Mouse (Mus musculus): ENCODE measurements at regions not wholly inside any gene's neighbourhood (a gene's known extent, or its start where the extent isn't known, plus 50 kb on each side); places are given as distances from the start of the nearest gene placed in this dataset.

DNA sequence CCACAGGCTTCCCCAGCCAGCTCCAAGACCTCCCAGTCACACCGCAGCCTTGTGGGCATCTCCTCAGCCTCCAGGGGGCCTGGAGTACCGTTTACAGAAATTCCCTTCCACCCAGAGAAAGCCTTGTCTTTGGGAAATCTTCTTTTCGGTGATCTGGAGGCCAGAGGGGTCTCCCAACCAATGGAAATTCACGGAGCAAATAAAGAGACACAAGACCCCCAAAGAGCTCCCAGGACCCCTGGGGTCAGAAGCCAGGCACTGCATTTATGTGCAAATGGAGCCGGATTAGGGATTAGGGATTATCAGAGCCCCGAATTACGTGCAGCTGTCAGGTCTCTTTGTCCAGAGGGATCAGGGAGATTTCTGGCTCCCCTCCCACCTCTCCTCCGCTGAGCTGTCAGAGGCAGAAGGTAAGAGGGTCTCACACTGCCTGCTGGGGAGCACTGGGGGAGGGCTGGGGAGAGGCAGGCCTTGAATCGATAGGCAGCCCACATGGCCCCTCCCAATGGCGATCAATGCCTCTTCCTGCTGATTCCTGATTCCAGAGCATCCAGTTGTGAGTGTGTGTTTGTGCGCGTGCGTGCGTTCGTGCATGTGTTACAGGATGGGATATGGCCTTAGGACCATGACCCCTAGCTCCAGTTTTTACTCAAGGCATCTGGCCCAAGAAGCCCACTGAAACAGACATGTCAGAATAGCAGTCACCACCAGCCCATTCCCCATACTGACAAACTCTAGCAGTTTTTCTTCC lies 168.7 kb downstream of the 3100002H09Rik start:
- H3K9ac ChIP-seq (ENCODE audit: low read length), result no peak overlapping the region
- WGBS, result 14% methylated on average over 15 of the region's 15 CpGs

DNA sequence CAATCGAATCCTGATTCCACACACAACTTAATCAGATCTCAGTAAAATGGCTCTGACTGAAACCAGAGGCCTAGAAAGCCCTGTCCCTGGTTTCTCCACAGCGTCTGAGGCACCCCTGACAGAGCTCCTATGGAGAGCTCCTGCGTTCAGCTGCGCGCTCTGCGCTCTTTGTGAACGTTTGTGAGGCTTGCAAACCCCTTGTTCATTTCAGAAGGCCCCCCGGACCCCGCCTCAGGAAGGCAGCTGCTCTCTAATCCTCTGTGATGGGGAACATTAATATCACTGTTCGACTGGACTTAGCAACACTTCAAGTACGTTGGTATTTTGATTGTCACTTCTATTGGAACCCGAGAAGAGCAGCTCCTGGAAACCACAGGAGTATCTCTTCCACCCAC lies 175.6 kb downstream of the 3100002H09Rik start:
- DNase-seq (ENCODE audit: low spot score), result no peak
- no peaks in the 10 kb centered on the region for H3K4me1 ChIP-seq (ENCODE audit: control insufficient read depth, insufficient read depth, low read length)
- no peak overlapping the region for H3K9ac ChIP-seq (ENCODE audit: low read length)
- ATAC-seq (ENCODE audit: insufficient number of reproducible peaks, low FRiP score, low TSS enrichment, low read depth), result no peak
- peaks cover 7% of the 10 kb centered on the region; the same call in 1 of the 2 replicates for H3K27me3 ChIP-seq (ENCODE audit: control insufficient read depth, insufficient read depth, low read length)
- H3K9me3 ChIP-seq (ENCODE audit: control insufficient read depth, low read length), result no peaks in the 10 kb centered on the region
- 47% methylated on average over 12 of the region's 12 CpGs for WGBS
- H3K4me3 ChIP-seq (ENCODE audit: low read depth, low read length), result no peak overlapping the region
- no peak overlapping the region for H3K27ac ChIP-seq (replicated peaks; ENCODE audit: low read depth, low read length)
- H3K36me3 ChIP-seq (ENCODE audit: control insufficient read depth, insufficient read depth, low read length), result no peaks in the 10 kb centered on the region
- no peak overlapping the region for H3K4me2 ChIP-seq (ENCODE audit: low read depth, severe bottlenecking)

More for the DNA sequence above, 168.7 kb downstream of the 3100002H09Rik start:
- no peak for ATAC-seq (ENCODE audit: insufficient number of reproducible peaks, low FRiP score, low TSS enrichment, low read depth)
- no peak for DNase-seq (ENCODE audit: low spot score)
- Histone ChIP-seq H3K4me3 (ENCODE audit: low read depth, low read length) (no peak overlapping the region), H3K36me3 (ENCODE audit: control insufficient read depth, insufficient read depth, low read length) (no peaks in the 10 kb centered on the region), H3K4me2 (ENCODE audit: low read depth, severe bottlenecking) (no peak overlapping the region), H3K4me1 (ENCODE audit: control insufficient read depth, insufficient read depth, low read length) (peaks cover 4% of the 10 kb centered on the region; the same call in 1 of the 2 replicates), H3K27ac (replicated peaks; ENCODE audit: low read depth, low read length) (no peak overlapping the region), H3K9me3 (ENCODE audit: control insufficient read depth, low read length) (no peaks in the 10 kb centered on the region), H3K27me3 (ENCODE audit: control insufficient read depth, insufficient read depth, low read length) (peaks cover 48% of the 10 kb centered on the region)

DNA sequence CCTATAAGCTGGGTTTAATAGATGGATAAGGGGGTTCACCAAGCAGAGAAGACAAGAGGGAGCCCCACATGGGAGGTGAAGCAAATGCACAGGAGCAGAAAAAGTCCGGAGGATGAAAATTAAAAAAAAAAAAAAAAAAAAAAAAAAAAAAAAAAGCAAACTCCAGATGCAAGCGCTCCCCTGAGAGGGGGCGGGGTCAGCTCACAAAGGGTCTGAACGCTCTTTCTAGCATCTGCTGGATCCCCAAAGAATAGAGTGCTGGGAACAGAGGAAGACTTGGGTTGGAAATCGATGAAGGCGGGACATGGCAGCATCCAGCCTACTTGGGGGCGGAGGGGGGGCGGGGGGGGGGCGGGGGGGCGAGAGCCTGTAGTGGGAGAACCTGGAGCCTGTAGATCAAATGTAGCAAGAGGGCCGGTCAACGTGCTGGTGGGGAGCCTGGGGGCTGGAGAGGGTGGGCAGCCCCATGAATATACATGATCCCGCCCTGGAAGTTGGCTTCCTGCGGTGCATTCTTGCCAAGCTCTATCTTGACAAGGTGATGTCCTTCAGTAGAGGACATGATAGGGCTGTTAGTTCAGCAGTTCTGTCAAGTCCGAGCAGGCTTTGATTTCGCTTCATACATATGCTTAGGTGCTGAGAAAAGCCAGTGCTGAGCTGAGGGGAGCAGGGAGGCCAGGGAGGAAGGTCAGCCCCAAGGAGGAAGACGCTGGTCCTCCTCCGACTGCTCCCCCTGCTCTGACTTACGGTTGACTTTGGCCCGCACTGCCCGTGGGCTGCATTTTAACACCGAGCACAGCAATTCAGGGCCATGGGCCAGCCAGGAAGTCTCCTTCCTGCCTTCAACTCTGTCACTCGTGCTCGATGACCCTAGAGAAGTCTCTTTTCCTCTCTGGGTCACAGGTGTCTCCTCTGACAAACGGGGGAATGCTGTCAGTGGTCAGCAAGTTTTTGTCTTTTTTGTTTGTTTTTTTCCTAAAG lies 176.3 kb downstream of the 3100002H09Rik start:
- no peak for ATAC-seq (ENCODE audit: insufficient number of reproducible peaks, low FRiP score, low TSS enrichment, low read depth)
- Histone ChIP-seq H3K4me3 (ENCODE audit: low read depth, low read length) (no peak overlapping the region), H3K27ac (replicated peaks; ENCODE audit: low read depth, low read length) (no peak overlapping the region)

DNA sequence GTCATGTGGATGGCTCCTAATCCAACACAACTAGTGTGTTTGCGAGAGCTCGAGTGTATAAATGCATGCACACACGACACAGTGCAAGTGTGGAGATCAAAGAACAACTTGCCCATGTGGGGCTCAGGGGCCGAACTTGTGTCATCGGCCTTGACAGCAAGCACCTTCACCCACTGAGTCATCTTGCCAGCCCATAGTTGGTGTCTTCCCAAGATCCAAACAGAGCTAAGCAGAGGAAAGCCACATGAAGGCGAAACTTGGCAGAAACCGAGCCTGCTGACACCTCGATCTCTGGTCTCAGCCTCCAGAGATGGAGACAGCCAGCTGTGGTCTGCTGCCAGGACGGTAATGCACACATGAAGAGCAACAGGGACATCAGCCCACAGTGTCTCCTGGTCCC lies 177.1 kb downstream of the 3100002H09Rik start:
- Histone ChIP-seq H3K27me3 (ENCODE audit: control insufficient read depth, insufficient read depth, low read length) (peaks cover 7% of the 10 kb centered on the region; the same call in 1 of the 2 replicates), H3K9me3 (ENCODE audit: control insufficient read depth, low read length) (no peaks in the 10 kb centered on the region), H3K9ac (ENCODE audit: low read length) (no peak overlapping the region), H3K4me2 (ENCODE audit: low read depth, severe bottlenecking) (no peak overlapping the region), H3K4me3 (ENCODE audit: low read depth, low read length) (no peak overlapping the region), H3K4me1 (ENCODE audit: control insufficient read depth, insufficient read depth, low read length) (no peaks in the 10 kb centered on the region), H3K27ac (replicated peaks; ENCODE audit: low read depth, low read length) (no peak overlapping the region), H3K36me3 (ENCODE audit: control insufficient read depth, insufficient read depth, low read length) (no peaks in the 10 kb centered on the region)
- no peak for DNase-seq (ENCODE audit: low spot score)
- no peak for ATAC-seq (ENCODE audit: insufficient number of reproducible peaks, low FRiP score, low TSS enrichment, low read depth)
- WGBS, result 73% methylated on average over 9 of the region's 9 CpGs

More for the DNA sequence above, 176.3 kb downstream of the 3100002H09Rik start:
- H3K9me3 ChIP-seq (ENCODE audit: control insufficient read depth, low read length), result no peaks in the 10 kb centered on the region
- no peak overlapping the region for H3K4me2 ChIP-seq (ENCODE audit: low read depth, severe bottlenecking)
- H3K9ac ChIP-seq (ENCODE audit: low read length), result no peak overlapping the region
- H3K27me3 ChIP-seq (ENCODE audit: control insufficient read depth, insufficient read depth, low read length), result peaks cover 7% of the 10 kb centered on the region; the same call in 1 of the 2 replicates
- no peaks in the 10 kb centered on the region for H3K36me3 ChIP-seq (ENCODE audit: control insufficient read depth, insufficient read depth, low read length)
- DNase-seq (ENCODE audit: low spot score), result no peak
- WGBS, result 10% methylated on average over 22 of the region's 25 CpGs
- no peaks in the 10 kb centered on the region for H3K4me1 ChIP-seq (ENCODE audit: control insufficient read depth, insufficient read depth, low read length)

- Histone ChIP-seq H3K36me3 (ENCODE audit: control insufficient read depth, insufficient read depth, low read length) (no peaks in the 10 kb centered on the region), H3K4me2 (ENCODE audit: low read depth, severe bottlenecking) (no peak overlapping the region), H3K27me3 (ENCODE audit: control insufficient read depth, insufficient read depth, low read length) (peaks cover 7% of the 10 kb centered on the region; the same call in 1 of the 2 replicates), H3K9ac (ENCODE audit: low read length) (no peak overlapping the region), H3K27ac (replicated peaks; ENCODE audit: low read depth, low read length) (no peak overlapping the region), H3K4me1 (ENCODE audit: control insufficient read depth, insufficient read depth, low read length) (no peaks in the 10 kb centered on the region), H3K4me3 (ENCODE audit: low read depth, low read length) (no peak overlapping the region), H3K9me3 (ENCODE audit: control insufficient read depth, low read length) (no peaks in the 10 kb centered on the region)
- WGBS, result 82% methylated on average over 16 of the region's 16 CpGs
- DNase-seq (ENCODE audit: low spot score), result no peak
- ATAC-seq (ENCODE audit: insufficient number of reproducible peaks, low FRiP score, low TSS enrichment, low read depth), result no peak
Measured at GRCm38 (mm10) chr4:124431193-124431592, 179.4 kb downstream of the 3100002H09Rik start.

GRCm38 (mm10) chr4:124428844-124429243 lies 181.8 kb downstream of the 3100002H09Rik start:
- Histone ChIP-seq H3K4me1 (ENCODE audit: control insufficient read depth, insufficient read depth, low read length) (no peaks in the 10 kb centered on the region), H3K9me3 (ENCODE audit: control insufficient read depth, low read length) (no peaks in the 10 kb centered on the region), H3K4me2 (ENCODE audit: low read depth, severe bottlenecking) (no peak overlapping the region), H3K27ac (replicated peaks; ENCODE audit: low read depth, low read length) (no peak overlapping the region), H3K27me3 (ENCODE audit: control insufficient read depth, insufficient read depth, low read length) (peaks cover 4% of the 10 kb centered on the region; the same call in 1 of the 2 replicates), H3K36me3 (ENCODE audit: control insufficient read depth, insufficient read depth, low read length) (no peaks in the 10 kb centered on the region), H3K4me3 (ENCODE audit: low read depth, low read length) (no peak overlapping the region), H3K9ac (ENCODE audit: low read length) (no peak overlapping the region)
- DNase-seq (ENCODE audit: low spot score) (no peak), ATAC-seq (ENCODE audit: insufficient number of reproducible peaks, low FRiP score, low TSS enrichment, low read depth) (no peak)
- WGBS, result 88% methylated on average over 4 of the region's 4 CpGs

DNA sequence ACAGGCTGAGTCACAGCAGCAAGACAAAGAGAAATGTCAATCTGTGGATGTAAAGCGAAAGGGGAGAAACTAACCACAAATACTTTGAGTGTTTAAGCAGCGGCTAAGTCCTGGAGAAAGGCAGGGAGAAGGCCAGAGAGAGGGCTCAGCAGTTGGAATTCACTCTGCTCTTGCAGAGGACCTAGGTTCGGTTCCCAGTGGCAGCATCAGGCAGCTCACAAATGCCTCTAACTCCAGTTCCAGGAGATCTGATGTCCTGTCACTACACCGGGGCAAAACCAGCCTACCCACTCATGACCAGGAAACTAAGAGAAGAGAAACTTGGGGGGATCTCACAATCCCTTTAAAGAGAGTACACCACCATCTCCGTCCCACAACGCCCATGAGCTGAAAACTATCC lies 188.2 kb downstream of the 3100002H09Rik start:
- no peak overlapping the region for H3K9ac ChIP-seq (ENCODE audit: low read length)
- no peaks in the 10 kb centered on the region for H3K27me3 ChIP-seq (ENCODE audit: control insufficient read depth, insufficient read depth, low read length)
- no peaks in the 10 kb centered on the region for H3K36me3 ChIP-seq (ENCODE audit: control insufficient read depth, insufficient read depth, low read length)
- H3K4me1 ChIP-seq (ENCODE audit: control insufficient read depth, insufficient read depth, low read length), result no peaks in the 10 kb centered on the region
- H3K4me3 ChIP-seq (ENCODE audit: low read depth, low read length), result no peak overlapping the region
- ATAC-seq (ENCODE audit: insufficient number of reproducible peaks, low FRiP score, low TSS enrichment, low read depth), result no peak
- no peaks in the 10 kb centered on the region for H3K9me3 ChIP-seq (ENCODE audit: control insufficient read depth, low read length)
- DNase-seq (ENCODE audit: low spot score), result no peak
- H3K4me2 ChIP-seq (ENCODE audit: low read depth, severe bottlenecking), result no peak overlapping the region
- H3K27ac ChIP-seq (replicated peaks; ENCODE audit: low read depth, low read length), result no peak overlapping the region
- WGBS, result 89% methylated on average over 6 of the region's 6 CpGs

- Histone ChIP-seq H3K9ac (ENCODE audit: low read length) (no peak overlapping the region), H3K9me3 (ENCODE audit: control insufficient read depth, low read length) (no peaks in the 10 kb centered on the region), H3K27me3 (ENCODE audit: control insufficient read depth, insufficient read depth, low read length) (no peaks in the 10 kb centered on the region), H3K36me3 (ENCODE audit: control insufficient read depth, insufficient read depth, low read length) (no peaks in the 10 kb centered on the region), H3K27ac (replicated peaks; ENCODE audit: low read depth, low read length) (no peak overlapping the region), H3K4me3 (ENCODE audit: low read depth, low read length) (no peak overlapping the region), H3K4me1 (ENCODE audit: control insufficient read depth, insufficient read depth, low read length) (no peaks in the 10 kb centered on the region), H3K4me2 (ENCODE audit: low read depth, severe bottlenecking) (no peak overlapping the region)
- no peak for DNase-seq (ENCODE audit: low spot score)
- ATAC-seq (ENCODE audit: insufficient number of reproducible peaks, low FRiP score, low TSS enrichment, low read depth), result no peak
- 41% methylated on average over 8 of the region's 8 CpGs for WGBS
Measured at GRCm38 (mm10) chr4:124418431-124418830, 192.2 kb downstream of the 3100002H09Rik start.

Data from limb, embryonic 11.5 days (tissue).